Mouse (Mus musculus): ENCODE data around the gene Snapin.

The Snapin gene

GRCm38 (mm10) chr3:90506362-90506761 is 15.5 kb upstream of the Snapin start:
- in situ Hi-C loops (cut with MboI, MseI): loop anchor here (10.0 kb wide), 1 partner anchor 1152 kb away; no protein-coding TSS in a partner anchor

- in situ Hi-C loops (cut with MboI, MseI): loop anchor here (10.0 kb wide), 1 partner anchor 1150 kb away; no protein-coding TSS in a partner anchor
Measured at GRCm38 (mm10) chr3:90505216-90505615, 14.4 kb upstream of the Snapin start.

GRCm38 (mm10) chr3:90503444-90503843 is 12.6 kb upstream of the Snapin start:
- in situ Hi-C loops (cut with MboI, MseI): loop anchor here (10.0 kb wide), 1 partner anchor 1149 kb away; no protein-coding TSS in a partner anchor

- in situ Hi-C loops (cut with MboI, MseI): no loop called here
Measured at GRCm38 (mm10) chr3:90497597-90497996, 6.8 kb upstream of the Snapin start.

- in situ Hi-C loops (cut with MboI, MseI): no loop called here
Measured at GRCm38 (mm10) chr3:90495850-90496525, 5.2 kb upstream of the Snapin start.

- in situ Hi-C loops (cut with MboI, MseI): no loop called here
Measured at GRCm38 (mm10) chr3:90493831-90494540, 3.2 kb upstream of the Snapin start.

GRCm38 (mm10) chr3:90491350-90491749 is 517 bp upstream of the Snapin start:
- in situ Hi-C loops (cut with MboI, MseI): no loop called here

- in situ Hi-C loops (cut with MboI, MseI): no loop called here
Measured at GRCm38 (mm10) chr3:90488576-90488975, 2.3 kb downstream of the Snapin start.

GRCm38 (mm10) chr3:90486998-90487397 is 3.8 kb downstream of the Snapin start:
- in situ Hi-C loops (cut with MboI, MseI): no loop called here

GRCm38 (mm10) chr3:90475831-90476611 is 14.8 kb downstream of the Snapin start, which contains the start of gene Ilf2:
TSS of gene Ilf2 (plus strand) at chr3:90476126.
- in situ Hi-C loops (cut with MboI, MseI): no loop called here

- in situ Hi-C loops (cut with MboI, MseI): no loop called here
Measured at GRCm38 (mm10) chr3:90475151-90475830, 15.5 kb downstream of the Snapin start.

GRCm38 (mm10) chr3:90472213-90472612 is 18.6 kb downstream of the Snapin start:
- in situ Hi-C loops (cut with MboI, MseI): no loop called here

- in situ Hi-C loops (cut with MboI, MseI): loop anchor here (10.0 kb wide), 1 partner anchor 53 kb away; no protein-coding TSS in a partner anchor
Measured at GRCm38 (mm10) chr3:90467618-90468300, 23.1 kb downstream of the Snapin start.

- in situ Hi-C loops (cut with MboI, MseI): loop anchor here (10.0 kb wide), 1 partner anchor 52 kb away; no protein-coding TSS in a partner anchor
Measured at GRCm38 (mm10) chr3:90466311-90466766, 24.5 kb downstream of the Snapin start.

- in situ Hi-C loops (cut with MboI, MseI): loop anchor here (10.0 kb wide), 1 partner anchor 51 kb away; no protein-coding TSS in a partner anchor
Measured at GRCm38 (mm10) chr3:90465686-90466310, 25.0 kb downstream of the Snapin start, which contains the start of gene Npr1. TSS of gene Npr1 (minus strand) at chr3:90465866.

GRCm38 (mm10) chr3:90465081-90465685 is 25.6 kb downstream of the Snapin start:
- in situ Hi-C loops (cut with MboI, MseI): loop anchor here (10.0 kb wide), 1 partner anchor 50 kb away; no protein-coding TSS in a partner anchor

GRCm38 (mm10) chr3:90464552-90465080 is 26.2 kb downstream of the Snapin start:
- in situ Hi-C loops (cut with MboI, MseI): loop anchor here (10.0 kb wide), 1 partner anchor 50 kb away; no protein-coding TSS in a partner anchor

GRCm38 (mm10) chr3:90462579-90462978 is 28.3 kb downstream of the Snapin start:
- in situ Hi-C loops (cut with MboI, MseI): loop anchor here (10.0 kb wide), 1 partner anchor 48 kb away; no protein-coding TSS in a partner anchor

- in situ Hi-C loops (cut with MboI, MseI): loop anchor here (10.0 kb wide), 1 partner anchor 47 kb away; no protein-coding TSS in a partner anchor
Measured at GRCm38 (mm10) chr3:90461935-90462334, 28.9 kb downstream of the Snapin start.

Data from T-helper 2 cell (primary cell).